Mouse (Mus musculus) gastrocnemius, adult 18-20 months (tissue): ENCODE measurements around the gene Olfr645. TPM values are rescaled to one million over a fixed set of nuclear protein-coding genes. Genes with fewer than 3 reads are reported as not detected.

Source experiments
- DNase-seq: peaks from one replicate; pipeline ENCODE4 v3.0.0; 2021; ENCODE audit warnings: low spot score
- long read RNA-seq, 2 experiments: library from polyadenylated mRNA; stranded (forward); transcript quantifications; one replicate each; pipeline ENCODE4 v2.0.0; 2021
- total RNA-seq, 2 experiments: library from RNA; stranded (reverse); gene quantifications; 2 replicates each; pipeline ENCODE4 v1.2.3; 2021

Gene Olfr645
- total RNA-seq = not detected
- long read RNA-seq, experiment 1 = 0 reads
- long read RNA-seq, experiment 2 = 0 reads

DNA sequence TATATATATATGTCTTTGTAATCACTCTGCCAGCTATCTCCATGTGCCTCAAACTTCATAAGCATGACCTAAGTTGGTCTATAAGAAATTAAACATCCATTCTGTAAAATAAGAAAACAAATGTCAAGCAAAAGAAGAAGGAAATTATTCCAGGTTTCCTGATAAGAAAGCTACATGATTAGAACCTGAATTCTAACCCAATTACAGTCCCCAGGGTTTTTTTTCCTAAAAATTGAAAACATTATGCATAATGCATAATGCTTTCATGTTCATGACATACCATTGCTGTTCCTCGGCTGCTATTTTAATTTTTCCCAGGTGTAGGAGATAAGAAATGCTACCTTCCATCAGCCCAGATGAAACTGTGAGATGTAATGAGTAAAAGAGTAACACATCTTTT, at the start of gene Olfr645:
TSS of gene Olfr645 (minus strand) at position 101 of the 400 bp plus-strand sequence.
- DNase-seq = no peak

DNA sequence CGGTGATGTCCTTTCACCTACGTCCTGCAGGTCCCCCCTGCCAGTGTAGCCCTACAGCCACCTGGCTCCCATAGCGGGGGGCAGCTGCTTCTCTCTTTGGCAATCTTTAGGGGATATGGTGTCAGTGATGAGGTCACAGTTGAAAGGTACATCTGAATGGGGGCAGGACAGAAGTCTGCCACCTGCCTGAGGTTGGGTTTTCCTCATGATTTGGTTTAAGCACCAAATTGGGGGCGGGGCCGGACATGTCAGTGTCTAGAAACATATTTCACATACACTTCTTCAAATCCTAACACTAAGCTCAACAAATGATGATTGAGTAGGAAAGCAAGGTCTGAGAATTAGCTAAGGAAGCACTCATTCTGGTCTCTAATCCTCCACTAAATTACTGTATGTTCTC, 44.5 kb upstream of the Olfr645 start, which contains the start of gene Ubqln5:
TSS of gene Ubqln5 (minus strand) at position 101 of the 400 bp plus-strand sequence.
- no peak for DNase-seq

DNA sequence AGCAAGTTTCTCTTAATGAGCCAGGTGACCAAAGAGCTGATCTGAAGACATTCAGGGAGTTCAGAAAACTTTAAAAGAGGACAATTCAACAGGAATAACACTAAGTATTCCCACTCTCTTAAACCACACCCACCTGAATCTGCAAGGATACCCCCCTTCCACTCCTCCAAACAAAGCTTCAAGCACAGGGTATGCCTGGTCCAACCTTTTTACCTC, 19.4 kb upstream of the Olfr645 start, which contains the start of gene Olfr646:
TSS of gene Olfr646 (plus strand) at position 117 of the 216 bp plus-strand sequence.
- no peak for DNase-seq

DNA sequence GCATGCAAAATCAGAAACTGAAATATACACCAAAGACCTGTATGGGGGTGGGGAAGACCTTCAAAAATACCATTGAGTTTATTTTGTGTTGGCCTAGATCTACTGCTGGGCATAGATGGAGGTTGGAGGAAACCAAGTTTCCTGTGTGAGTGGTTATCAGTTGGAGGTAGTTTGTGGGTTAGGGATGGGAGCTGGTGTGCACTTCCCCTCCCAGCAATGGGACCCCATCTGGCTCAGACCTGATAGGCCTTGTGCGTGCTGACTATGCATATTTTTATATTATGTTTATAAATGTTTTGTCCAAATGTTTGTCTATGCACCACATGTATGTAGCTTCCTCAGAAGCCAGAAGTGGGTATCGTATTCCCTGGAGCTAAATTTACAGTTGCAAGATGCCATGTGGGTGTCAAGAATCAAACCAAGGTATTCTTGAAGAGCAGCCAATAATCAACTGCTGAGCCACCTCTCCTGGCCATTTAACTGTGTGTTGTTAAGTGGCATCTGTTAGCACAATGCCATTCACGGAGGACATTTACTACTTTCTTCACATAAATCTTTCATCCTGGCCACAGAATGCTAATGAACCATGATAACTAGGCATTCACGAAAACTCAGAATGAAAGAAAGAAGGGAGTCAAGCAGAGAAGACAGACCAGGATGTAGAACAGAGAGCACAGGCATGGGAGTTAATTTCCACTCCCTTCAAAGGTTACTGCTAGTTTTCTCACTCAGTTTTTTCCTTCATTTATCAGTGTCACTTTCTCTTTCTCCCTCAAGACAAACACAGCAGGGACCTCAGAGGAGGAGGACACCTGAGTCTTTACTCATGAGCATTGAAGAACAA, 18.9 kb upstream of the Olfr645 start:
- no peak for DNase-seq

DNA sequence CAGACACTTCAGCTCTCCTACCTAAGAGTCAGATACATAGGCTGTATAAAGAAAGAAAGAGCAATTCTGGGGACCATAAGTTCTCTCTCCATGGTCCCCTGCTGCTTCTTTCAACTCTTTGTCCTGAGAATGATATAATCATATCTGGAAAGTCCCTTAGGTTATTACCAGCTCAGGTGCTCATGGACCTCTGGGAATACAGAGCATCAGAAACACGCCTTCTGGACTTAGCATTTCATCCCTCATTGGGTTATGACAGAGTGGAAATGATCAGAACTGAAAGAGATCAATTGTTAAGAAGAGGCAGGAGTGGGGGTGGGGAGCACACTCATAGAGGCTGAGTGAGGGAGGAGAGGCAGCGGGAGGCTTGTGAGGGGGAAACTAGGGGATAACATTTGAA, 13.5 kb downstream of the Olfr645 start, which contains the start of gene Olfr644:
TSS of gene Olfr644 (minus strand) at position 101 of the 400 bp plus-strand sequence.
- DNase-seq = no peak

DNA sequence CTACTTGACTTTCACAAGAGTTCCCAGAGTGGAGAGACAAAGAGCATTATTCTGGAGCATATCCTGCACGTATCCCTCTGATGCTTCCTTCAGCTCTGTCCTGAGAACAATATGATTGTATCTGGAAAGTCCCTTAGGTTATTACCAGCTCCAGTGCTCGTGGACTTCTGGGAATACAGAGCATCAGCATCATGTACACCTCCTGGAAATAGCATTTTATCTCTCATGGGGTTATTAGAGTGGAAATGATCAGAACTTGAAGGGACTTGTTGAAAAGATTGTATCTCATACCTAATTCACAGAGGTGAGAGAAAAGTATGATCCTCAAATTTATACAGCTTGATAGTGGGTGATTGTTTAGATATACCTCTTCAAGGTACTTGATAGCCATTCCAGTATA, 23.9 kb downstream of the Olfr645 start, which contains the start of gene 4930516K23Rik:
TSS of gene 4930516K23Rik (minus strand) at position 101 of the 400 bp plus-strand sequence.
- DNase-seq = no peak

DNA sequence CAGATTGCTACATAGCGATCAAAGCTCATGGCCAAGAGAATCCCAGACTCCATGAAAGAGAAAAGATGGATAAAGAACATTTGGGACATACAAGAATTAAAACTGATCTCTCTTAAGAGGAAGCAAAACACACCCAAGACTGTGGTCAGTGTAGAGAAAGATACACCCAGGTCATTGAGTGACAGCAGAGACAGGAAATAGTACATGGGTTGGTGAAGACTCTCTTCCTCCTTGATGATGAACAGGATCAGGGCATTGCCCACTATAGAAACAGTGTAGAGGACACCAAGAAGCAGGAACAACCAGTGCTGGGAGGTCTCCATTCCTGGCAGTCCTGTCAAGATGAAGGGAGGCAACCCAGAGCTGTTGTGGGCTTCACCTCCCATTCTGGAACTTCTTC, 26.1 kb downstream of the Olfr645 start:
- no peak for DNase-seq

DNA sequence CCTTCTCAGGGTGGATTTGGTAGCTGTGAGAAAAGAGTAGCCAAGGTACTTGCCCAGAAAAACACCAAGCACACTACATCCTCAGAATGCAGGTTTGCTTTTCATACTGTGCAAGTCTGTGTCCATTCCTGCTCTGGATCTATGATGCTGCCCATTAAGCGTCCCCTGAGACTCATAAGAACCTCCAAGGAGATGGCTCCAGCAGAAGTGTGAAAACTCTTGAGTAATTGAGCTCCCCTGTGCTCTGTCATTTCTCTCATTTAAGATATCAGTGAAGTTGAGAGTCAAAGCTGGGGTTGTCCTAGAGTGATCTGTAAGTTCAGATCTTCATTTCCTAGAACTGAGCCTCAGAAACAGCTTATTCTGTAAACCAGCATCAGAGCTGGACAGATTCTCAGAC, 32.7 kb downstream of the Olfr645 start, which contains the start of gene Olfr642:
TSS of gene Olfr642 (minus strand) at position 101 of the 400 bp plus-strand sequence.
- no peak for DNase-seq

DNA sequence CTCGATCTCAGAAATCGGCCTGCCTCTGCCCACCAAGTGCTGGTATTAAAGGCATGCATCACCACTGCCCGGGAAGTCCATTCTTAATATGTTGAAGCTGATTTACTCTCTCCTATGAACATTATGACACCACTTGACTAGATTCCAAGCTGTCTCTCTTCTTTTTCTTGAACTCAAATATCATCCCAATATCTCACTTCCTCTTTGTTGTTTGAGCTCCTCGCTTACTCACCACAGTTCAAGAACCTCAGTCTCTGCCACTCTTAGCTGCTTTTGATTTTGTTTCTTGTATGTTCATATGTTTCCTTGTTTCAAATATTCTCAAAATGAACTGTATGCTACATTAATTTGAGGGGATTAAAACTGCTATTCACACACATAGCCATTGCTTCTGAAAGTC, 34.5 kb downstream of the Olfr645 start:
- DNase-seq = no peak

DNA sequence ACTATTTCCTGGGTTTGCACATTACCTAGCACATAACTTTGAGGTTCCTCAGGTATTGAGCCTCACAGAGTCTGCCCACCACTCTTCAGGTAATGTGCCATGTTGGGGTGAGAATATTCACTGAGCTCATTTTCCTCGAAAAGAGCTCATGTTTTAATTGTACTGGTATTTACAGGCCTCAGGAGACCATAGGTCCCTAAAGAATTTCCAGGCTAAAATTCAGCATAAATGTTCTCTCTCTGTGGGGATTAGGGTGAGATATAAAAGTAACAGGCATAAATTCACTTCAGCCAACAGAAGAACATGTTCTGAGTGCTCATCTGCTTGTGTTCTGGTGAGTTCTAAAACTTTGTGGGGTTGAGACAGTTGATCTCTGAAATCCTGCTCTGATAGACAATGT, 50.1 kb downstream of the Olfr645 start, which contains the start of gene Olfr641:
TSS of gene Olfr641 (plus strand) at position 301 of the 400 bp plus-strand sequence.
- no peak for DNase-seq

Other genes with a start within 250 kb of the Olfr645 start
- not detected for gene Hbb-bh2, start 244.9 kb downstream of the Olfr645 start, total RNA-seq
- not detected for gene Hbb-bh1, start 242.3 kb downstream of the Olfr645 start, total RNA-seq
- not detected for gene Hbb-y, start 232.2 kb downstream of the Olfr645 start, total RNA-seq
- gene Olfr66, start 199.2 kb downstream of the Olfr645 start, total RNA-seq = not detected
- not detected for gene Olfr64, start 191.0 kb downstream of the Olfr645 start, total RNA-seq
- not detected for gene Olfr65, start 182.0 kb downstream of the Olfr645 start, total RNA-seq
- gene Olfr631, start 156.6 kb downstream of the Olfr645 start, total RNA-seq = not detected
- not detected for gene Olfr632, start 151.1 kb downstream of the Olfr645 start, total RNA-seq
- gene Olfr633, start 141.0 kb downstream of the Olfr645 start, total RNA-seq = not detected
- not detected for gene Olfr635, start 114.3 kb downstream of the Olfr645 start, total RNA-seq
- gene Olfr638, start 86.7 kb downstream of the Olfr645 start, total RNA-seq = not detected
- under 1 TPM in 1 of 2 experiments, not detected in 1; 0.05 TPM for gene Olfr639, start 68.2 kb downstream of the Olfr645 start, total RNA-seq
- not detected for gene Olfr640, start 59.9 kb downstream of the Olfr645 start, total RNA-seq
- gene Olfr641, start 50.0 kb downstream of the Olfr645 start, total RNA-seq = not detected
- gene Olfr642, start 32.8 kb downstream of the Olfr645 start, total RNA-seq = not detected
- not detected for gene 4930516K23Rik, start 24.0 kb downstream of the Olfr645 start, total RNA-seq
- not detected for gene Olfr644, start 13.6 kb downstream of the Olfr645 start, total RNA-seq
- gene Olfr646, start 19.4 kb upstream of the Olfr645 start, total RNA-seq = not detected
- gene Ubqln5, start 44.4 kb upstream of the Olfr645 start, total RNA-seq = not detected
- gene Olfr643, start 51.9 kb upstream of the Olfr645 start, total RNA-seq = not detected
- not detected for gene Ubqln3, start 57.8 kb upstream of the Olfr645 start, total RNA-seq
- not detected for gene Ubqlnl, start 65.1 kb upstream of the Olfr645 start, total RNA-seq
- not detected for gene Olfm5, start 79.4 kb upstream of the Olfr645 start, total RNA-seq
- not detected for gene Olfr648, start 97.9 kb upstream of the Olfr645 start, total RNA-seq
- not detected for gene Olfr649, start 110.5 kb upstream of the Olfr645 start, total RNA-seq
- gene Trim6, start 133.3 kb upstream of the Olfr645 start, total RNA-seq = under 1 TPM in 1 of 2 experiments, not detected in 1; 0.09 TPM
- 1 to 10 TPM; 1.1 to 1.2 TPM for gene Trim34a, start 159.0 kb upstream of the Olfr645 start, total RNA-seq
- under 1 TPM; 0.57 to 0.59 TPM for gene Trim5, start 202.6 kb upstream of the Olfr645 start, total RNA-seq
- gene Trim12a, start 230.0 kb upstream of the Olfr645 start, total RNA-seq = 1 to 10 TPM; 3.4 to 3.6 TPM
- gene Trim34b, start 244.0 kb upstream of the Olfr645 start, total RNA-seq = not detected